Mouse (Mus musculus): ENCODE data around the gene Gm5426.
"Not testable (repeated sequence)": the region's sequence is repeated elsewhere in the genome, so short reads cannot be mapped to it uniquely, and the experiment has no call there.

Gm5426 gene

DNA sequence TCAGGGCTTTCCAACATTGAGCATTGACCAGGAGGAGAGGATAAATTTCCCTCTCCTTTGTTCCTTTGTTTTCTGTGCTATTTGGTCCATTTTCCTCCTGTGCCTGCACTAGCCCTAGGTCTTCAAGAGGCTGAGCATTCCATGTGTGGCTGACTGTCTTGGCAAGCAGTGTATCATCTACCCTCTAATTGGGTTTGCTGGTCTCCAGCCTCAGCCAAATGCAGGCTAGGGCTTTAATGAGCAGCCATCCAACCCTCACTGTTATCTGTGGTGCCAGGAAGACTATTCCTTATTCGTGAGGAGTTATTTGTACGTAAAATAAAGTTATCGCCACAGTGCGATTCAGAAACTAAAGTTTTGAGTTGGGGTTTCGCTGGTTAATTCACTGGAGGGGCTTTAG is 2.2 kb downstream of the Gm5426 start:
- no peak for DNase-seq (ENCODE audit: low read depth, low spot score)

DNA sequence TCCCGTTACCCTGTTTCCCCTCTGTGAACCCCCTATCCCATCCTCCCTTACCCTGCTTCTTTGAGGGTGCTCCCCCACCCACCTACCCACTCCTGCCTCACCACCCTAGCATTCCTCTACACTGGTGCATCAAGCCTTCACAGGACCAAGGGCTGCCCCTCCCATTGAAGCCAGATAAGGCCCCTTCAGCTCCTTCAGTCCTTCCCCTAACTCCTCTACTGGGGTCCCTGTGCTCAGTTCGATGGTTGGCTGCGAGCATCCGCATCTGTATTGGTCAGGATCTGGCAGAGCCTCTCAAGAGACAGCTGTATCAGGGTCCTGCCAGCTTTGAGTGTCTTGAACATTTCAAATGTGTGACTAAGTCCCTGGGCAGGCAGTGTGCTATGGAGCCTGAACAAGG is 2.9 kb downstream of the Gm5426 start:
- not testable (repeated sequence) for DNase-seq (ENCODE audit: low read depth, low spot score)

DNA sequence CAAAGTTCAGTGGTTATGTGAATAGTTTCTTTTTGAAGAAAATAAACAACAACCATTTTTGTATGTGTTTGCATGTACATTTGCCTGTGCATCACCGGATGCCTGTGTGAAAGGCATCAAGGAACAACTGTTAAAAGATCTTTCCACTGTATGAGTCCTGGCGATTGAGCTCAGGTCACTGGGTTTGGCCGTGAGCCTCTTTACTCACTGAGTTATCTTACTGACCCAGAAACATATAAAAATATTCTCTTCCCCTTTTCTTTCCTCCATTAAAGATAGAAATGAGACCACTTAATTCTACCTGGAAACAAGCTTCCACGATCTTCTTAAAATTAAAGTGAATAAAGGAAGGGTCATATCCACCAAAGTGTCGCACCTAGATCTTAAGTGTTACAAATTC is 10.2 kb downstream of the Gm5426 start:
- DNase-seq (ENCODE audit: low read depth, low spot score) = no peak

DNA sequence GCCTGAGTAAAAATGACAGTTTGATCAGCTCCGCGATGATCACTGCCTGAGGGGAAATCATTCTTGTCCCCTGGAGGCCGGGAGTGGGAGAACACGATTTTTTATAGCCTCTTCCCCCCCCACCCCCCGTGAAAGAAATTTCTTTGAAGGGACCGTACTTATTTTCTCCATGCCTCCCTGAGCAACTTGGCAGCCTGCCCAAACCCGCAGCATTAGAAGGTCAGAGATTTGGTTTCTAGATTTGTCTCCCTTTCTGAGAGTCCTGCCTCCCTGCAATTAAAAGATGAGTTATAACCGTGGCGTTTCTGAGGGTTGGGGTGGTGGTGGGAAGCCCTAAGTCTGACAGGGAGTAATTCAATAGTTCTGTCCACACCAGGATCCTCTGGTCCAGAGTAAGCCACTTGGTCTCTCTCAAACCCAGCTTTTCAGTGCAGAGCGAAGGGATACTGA is 11.9 kb downstream of the Gm5426 start:
- no peak for DNase-seq (ENCODE audit: low read depth, low spot score)

DNA sequence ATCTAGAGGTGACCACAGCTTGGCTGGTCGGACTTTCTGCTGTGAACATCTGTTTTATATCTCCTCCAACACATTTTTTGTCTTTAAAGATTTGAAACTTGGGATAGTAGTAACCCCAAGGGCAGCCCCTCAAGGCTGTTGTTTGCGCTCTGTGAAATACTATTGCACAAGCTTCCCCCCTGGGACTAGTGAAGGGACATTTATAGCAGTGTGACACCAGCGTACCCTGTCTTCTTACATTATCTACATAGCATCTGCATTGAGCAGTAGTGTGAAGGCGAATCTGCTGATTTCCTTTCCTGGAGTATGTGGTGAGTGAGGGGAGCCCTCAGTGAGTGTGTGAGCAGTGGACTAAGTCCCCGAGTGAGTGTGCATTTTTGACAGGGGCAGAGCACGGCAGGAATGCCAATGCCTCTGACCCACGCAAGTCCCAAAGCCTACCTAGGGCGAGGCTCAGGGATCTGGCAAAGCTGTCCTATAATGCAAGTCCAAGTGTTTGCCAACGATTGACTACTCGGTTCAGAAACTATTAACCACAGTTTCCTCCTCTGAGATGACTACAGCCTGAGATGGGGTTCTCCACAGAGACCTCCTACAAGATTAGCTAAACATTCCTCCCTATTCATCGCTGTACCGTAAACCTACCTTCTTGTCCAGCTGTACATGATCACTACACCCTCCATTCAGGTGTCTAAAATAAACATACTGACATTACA is 14.2 kb downstream of the Gm5426 start:
- no peak for DNase-seq (ENCODE audit: low read depth, low spot score)

DNA sequence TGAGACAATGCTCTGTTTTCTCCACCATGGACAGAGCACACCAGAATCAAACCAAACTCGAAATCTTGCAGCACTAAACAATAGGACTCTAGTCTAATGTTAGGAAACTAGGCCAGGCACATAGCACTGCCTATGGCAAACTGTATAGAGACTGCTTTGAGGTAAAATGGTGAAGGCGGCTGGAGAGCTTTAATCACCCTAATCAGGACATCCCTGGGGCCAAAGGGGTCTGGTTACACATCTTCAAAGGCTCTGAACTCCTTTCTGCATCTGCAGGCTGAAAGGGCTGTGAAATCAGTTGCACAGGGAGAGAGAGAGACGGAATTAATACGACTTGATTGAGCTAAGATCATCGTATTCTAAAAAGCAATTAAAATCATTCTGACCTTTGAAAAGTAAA is 16.9 kb downstream of the Gm5426 start:
- no peak for DNase-seq (ENCODE audit: low read depth, low spot score)

DNA sequence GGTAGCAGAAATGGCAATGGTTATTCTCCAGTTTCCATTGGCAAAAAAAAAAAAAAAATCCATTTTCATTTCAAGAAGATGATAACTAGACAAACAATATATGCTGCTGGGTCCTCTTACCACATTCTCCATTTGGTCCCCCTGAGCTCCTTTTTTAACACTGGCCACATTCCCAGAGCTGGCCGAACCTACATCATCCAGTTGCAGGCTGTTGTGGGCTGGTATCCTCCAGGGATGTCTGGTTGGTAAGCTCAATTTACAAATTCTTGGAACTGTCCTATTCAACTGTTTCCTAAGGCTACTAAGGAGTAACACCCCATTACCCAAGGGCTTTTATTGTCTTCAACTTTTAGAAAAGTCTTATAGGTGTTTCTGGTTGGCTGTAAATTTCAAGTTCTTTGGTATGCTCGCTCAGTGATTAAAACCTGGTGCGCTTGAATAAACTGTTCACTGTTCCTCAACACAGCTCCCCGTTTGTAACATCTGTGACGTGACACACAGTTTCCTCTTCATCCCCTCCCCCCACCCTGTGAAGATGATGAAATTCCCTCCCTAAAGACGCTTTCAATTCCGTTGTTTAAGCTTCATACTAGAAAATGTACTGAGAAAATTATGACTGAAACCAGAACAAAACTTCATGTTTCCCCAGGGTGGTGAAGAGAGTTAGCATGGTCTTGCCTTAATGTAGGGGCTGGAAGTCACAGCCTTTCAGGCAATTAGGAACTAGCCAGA is 26.7 kb downstream of the Gm5426 start:
- no peak for DNase-seq (ENCODE audit: low read depth, low spot score)

DNA sequence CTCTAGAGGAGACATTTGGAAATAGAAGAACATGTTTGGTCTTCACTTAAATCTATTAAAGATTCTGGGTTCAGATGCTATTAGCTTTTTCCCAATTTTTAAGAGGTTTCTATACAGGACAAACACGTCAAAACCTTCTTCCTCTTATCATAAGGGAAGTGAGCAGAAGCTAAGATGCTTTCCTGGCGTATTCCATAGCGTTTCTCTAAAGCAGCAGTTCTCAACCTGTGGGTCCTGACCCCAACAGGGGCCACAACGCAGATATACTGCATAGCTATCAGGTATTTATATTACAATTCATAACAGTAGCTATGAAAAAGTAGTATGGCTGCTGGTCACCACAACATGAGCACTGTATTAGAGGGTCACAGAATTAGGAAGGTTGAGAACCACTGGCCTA is 27.4 kb downstream of the Gm5426 start:
- DNase-seq (ENCODE audit: low read depth, low spot score) = no peak

DNA sequence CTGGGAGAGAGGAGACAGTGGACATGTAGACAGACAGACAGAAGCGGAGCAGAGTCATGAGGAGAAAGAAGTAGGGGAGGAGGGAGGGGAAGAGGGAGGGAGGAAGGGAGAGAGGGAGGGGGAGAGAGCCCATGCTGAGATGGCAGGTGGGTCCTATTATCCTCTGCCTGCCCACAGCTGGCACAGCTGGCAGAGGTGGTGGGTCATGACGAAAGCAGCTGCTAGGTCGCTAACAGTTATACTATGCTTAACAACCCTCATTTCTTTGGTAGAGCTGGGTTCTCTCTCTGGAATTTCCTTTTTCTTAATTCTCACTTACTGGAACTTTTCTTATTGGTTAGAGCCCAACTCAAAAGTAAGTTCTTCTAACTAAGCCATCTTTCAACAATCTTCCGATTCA is 28.9 kb downstream of the Gm5426 start:
- no peak for DNase-seq (ENCODE audit: low read depth, low spot score)

DNA sequence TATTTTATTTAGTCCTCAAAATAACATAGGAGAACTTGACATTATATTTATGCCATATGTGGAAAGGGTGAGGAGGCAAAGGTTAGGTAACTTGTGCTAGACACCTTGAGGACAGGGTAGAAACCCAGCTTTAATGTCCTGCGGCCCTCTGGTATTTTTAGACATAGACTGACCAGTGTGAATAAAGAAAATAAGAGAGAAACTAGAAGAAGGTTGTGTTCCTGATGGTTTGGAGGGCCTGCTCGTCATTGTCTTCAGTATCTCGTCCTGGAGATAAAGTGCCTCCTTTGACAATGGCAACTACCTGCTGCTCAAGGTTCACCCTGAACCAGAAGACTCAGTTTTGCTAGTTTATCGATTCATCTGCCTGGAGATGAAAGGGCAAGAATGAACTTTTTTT is 32.6 kb downstream of the Gm5426 start:
- DNase-seq (ENCODE audit: low read depth, low spot score) = no peak

DNA sequence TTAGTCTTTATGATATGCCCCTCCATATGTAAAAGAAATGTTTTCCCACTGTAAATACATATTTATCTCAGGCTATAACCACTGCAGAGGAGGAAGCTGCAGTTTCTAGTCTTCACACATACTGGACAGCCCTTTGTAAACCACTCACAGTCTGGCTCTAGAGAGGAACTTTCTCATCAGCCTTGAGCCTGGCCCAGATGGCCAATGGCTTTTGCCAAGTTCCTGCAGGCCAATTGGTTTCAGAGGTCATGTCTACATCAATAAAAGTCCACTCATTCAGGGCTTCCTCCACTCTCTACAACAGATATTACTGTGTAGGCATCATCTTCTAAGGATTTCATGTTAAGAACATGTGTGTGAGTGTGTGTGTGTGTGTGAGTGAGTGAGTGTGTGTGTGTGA is 35.1 kb downstream of the Gm5426 start:
- DNase-seq (ENCODE audit: low read depth, low spot score) = no peak

DNA sequence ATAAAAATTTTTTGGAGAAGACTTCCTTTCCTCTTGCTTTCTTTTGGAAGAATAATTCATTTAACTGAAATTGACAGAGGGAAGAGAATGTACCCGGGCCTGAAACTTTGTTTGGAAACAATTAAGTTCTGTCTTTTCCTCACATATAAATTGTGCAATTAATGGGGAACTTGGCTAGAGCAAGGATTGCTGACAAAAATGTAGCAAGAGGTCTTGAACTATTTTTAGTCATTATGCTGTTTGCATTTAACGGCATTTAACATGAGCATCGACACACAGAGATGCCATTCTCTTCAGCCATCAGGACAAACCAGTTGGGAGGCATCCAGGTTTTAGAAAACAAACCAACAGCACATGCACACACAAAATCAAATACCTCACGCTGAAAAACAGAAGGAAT is 36.6 kb downstream of the Gm5426 start:
- DNase-seq (ENCODE audit: low read depth, low spot score) = no peak

DNA sequence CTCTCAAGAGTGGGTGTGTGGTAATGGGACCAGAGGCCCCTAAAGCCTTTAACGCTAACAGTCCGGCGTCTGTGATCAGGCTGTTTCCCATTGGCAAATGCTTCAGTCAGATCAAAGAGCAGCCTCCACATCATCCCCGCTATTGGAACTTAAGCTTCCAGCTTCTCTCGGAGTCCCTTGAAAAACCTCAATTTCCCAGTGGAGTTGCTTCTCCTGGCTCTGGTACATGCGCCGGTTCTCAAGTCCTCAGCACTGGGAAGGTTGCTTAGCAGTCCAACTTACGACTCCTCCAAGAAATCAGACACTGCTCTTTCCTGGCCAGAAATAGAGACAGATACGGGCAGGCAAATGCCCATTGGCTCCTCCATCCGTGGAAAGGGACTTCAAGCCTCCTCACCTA is 37.4 kb downstream of the Gm5426 start:
- DNase-seq (ENCODE audit: low read depth, low spot score) = no peak

DNA sequence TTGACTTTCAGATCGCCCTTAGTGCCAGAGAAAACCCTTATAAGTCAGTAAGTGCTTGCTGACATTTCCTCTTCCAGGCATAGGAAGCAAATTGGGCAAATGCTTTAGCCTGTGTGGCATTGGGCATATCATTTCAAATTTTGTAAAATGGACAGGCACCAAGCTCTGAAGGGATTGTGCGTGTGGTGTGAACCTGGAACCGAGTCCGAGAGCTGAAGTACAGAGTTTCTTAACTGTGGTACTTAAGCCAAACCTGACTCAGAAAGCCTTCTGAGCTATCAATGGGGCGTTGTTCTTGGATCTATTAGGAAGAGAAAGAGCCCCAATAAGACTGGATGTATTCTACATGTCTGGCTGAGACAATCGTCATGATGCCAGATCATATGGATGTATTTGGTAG is 40.5 kb downstream of the Gm5426 start:
- DNase-seq (ENCODE audit: low read depth, low spot score) = no peak

DNA sequence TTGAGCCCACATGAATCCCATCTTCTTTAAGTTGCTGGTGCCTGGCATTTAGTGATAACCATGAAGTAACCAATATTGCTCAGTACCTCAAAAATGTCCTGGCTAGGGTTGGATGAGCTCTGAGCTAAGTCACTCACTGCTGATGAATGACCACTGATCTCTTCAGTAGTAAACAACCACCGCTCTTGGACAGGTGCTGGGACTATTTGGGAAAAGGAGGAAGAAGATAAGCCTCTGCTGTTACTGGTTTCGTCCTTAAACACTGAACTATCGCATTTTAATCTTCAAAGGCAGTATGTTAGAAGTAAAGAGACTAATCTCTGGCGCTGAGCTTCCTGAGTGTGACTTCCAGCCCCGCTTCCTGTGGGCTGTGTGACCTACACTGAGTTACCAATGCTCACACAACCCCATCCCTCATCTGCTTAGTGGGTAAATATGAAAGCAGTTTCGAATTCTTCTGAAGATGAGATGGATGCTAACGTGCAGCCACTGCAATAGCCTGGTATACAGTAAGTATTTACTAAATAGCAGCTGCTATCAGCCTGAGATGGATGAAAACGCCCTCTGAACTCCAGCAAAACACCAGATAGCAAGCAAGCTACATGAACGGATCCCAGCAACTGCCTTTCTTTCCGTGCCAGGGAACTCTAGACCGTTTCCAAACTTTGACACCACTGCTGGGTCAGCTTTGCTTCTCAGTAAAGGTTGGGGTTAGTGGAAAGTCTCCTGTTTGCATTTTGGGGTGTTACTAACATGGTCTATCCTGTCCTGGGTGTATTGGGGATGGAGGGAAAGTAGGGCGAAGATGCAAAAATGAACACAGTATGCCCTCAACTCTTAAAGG is 44.4 kb downstream of the Gm5426 start:
- DNase-seq (ENCODE audit: low read depth, low spot score) = no peak

DNA sequence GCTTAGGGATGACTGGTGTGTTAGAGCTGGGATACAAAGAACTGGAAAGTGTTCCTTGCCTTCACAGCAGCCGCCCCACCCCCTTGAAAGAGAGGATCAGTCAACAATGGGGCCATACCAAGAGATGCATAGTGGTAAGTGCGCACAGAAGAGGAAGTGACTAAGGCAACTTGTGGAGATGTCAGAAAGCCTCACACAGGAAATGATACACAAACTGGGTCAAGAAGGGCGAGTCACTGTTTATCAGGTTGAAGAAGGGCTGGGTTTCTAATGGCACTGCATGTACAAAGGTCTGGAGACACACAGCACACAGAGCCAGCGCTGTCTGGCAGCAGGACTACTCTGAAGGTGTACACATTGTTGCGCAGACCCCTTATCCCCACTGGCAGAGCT is 45.0 kb downstream of the Gm5426 start:
- DNase-seq (ENCODE audit: low read depth, low spot score) = no peak

DNA sequence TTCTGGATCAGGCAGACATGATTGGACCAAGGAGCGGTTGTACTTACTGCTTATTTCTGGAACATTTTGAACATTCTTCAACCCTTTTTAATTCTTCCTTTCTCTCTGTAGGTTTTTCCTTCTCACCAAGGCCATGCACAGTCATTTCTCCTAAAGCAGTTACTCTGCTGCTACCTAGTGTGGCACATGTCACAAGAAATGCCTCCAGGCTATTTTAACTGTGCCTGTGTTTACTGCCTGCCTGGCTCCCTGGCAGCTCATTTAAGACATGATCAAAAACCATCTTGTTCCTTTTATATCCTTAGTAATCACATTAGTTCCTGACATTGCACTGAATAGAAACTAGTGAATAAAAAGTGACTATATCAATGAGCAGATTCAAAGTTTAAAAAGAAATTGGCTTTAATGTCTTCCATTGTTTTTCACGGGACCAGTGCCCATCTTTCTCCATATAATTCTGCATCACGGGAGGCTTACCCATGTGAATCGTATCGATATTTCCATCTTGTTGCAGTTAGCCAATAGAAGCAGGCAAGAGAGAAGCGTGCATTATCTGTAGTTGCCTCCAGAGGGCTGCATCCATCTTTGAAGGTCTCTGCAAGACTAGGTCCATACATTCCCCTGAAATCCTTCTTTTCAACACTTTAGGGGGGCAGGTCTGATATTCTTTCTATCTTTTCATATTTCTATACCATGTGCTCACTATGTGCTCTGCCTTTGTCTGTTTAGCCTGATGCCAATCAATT is 45.7 kb downstream of the Gm5426 start:
- DNase-seq (ENCODE audit: low read depth, low spot score) = no peak

DNA sequence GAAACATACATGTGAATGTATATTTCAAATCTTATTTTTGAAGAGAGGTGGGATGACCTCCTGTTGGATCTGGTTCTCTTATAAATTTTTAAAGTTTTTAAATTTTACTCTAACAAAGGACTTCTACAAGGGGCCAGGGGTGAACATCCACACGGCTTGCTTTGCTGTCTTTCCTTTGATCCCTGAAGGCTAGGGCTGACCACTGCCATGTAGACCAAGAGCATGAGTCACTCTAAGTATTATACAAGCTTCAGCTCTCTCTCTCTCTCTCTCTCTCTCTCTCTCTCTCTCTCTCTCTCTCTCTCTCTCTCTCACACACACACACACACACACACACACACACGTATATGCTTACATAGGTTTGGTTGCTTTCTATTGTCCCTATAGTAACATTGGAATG is 48.6 kb downstream of the Gm5426 start:
- no peak for DNase-seq (ENCODE audit: low read depth, low spot score)

DNA sequence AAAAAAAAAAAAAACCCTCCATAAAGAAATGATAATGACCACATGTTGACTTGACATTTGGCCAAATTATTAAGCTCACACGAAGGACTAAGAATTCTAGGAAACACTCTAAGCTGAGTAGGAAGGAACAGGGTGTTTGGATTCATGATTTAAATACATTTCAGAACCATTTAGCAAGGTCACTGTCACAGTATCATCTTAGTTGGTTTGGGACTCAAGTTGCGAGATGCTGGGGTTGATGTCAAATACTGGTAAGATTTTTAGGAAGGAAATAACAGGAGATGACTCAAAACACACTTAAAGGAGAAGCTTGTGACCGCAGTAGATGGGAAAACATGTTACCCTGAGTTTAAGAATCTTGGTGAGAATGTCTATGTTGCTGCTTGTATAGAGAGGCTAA is 49.2 kb downstream of the Gm5426 start:
- DNase-seq (ENCODE audit: low read depth, low spot score) = no peak

Measured in retina, adult 2 months (tissue).